Mouse (Mus musculus): ENCODE data around the gene Ppara.
A peak's percentile ranks its signal among the peaks of the same experiment; 100 is the strongest.

GRCm38 (mm10) chr15:85851656-85852392 is 117.0 kb downstream of the Ppara start:
- TF ChIP-seq CTCF (IDR thresholded peaks at IDR 0.05; ENCODE audit: low read depth) (peak; percentile 39; the same call in 1 of the 2 replicates), EP300 (IDR thresholded peaks at IDR 0.05; ENCODE audit: low read depth) (no peak)

All from liver, embryonic 14.5 days (tissue).